Mouse (Mus musculus): Measurements from ENCODE around the gene Col5a1. TPM values are rescaled to one million over a fixed set of nuclear protein-coding genes. Genes with fewer than 3 reads are reported as not detected.
A peak's percentile ranks its signal among the peaks of the same experiment; 100 is the strongest.

Gene Col5a1
- polyA plus RNA-seq (2016; fragmentation: Nextera tagmentation; extraction: Ambion mirVana): 11.0 and 11.1 TPM in 2 replicates

- no peaks in the 10 kb centered on the region for H3K36me3 ChIP-seq (replicated peaks)
- peak within 1 kb of the TSS; percentile 62 for H3K4me3 ChIP-seq
- WGBS: under 1% methylated on average over 45 of the region's 45 CpGs
- H3K9me3 ChIP-seq: no peaks in the 10 kb centered on the region
- H3K27me3 ChIP-seq (ENCODE audit: poor library complexity, severe bottlenecking): peaks cover 54% of the 10 kb centered on the region
- peak within 1 kb of the TSS; percentile 91 for H3K27ac ChIP-seq
- peaks cover 53% of the 10 kb centered on the region for H3K4me1 ChIP-seq
- peak; percentile 82 for DNase-seq (ENCODE audit: extremely low spot score, low spot score)
These were observed at the start of gene Col5a1 for GRCm38 (mm10) chr2:27886148-27886551. Gene Col5a1 (plus strand): TSS chr2:27886425.

GRCm38 (mm10) chr2:27838112-27838511 is 48.1 kb upstream of the Col5a1 start:
- Histone ChIP-seq H3K27ac (peak overlapping the region; percentile 82), H3K9me3 (no peaks in the 10 kb centered on the region), H3K4me1 (peaks cover 62% of the 10 kb centered on the region), H3K4me3 (no peak overlapping the region), H3K36me3 (replicated peaks) (no peaks in the 10 kb centered on the region), H3K27me3 (ENCODE audit: poor library complexity, severe bottlenecking) (no peaks in the 10 kb centered on the region)
- DNase-seq (ENCODE audit: extremely low spot score, low spot score): peak; percentile 70
- 16% methylated on average over 9 of the region's 9 CpGs for WGBS

GRCm38 (mm10) chr2:27840890-27841289 is 45.3 kb upstream of the Col5a1 start:
- H3K27ac ChIP-seq: no peak overlapping the region
- H3K9me3 ChIP-seq: no peaks in the 10 kb centered on the region
- 81% methylated on average over 3 of the region's 3 CpGs for WGBS
- H3K4me3 ChIP-seq: no peak overlapping the region
- no peaks in the 10 kb centered on the region for H3K27me3 ChIP-seq (ENCODE audit: poor library complexity, severe bottlenecking)
- H3K36me3 ChIP-seq (replicated peaks): no peaks in the 10 kb centered on the region
- peaks cover 41% of the 10 kb centered on the region for H3K4me1 ChIP-seq
- no peak for DNase-seq (ENCODE audit: extremely low spot score, low spot score)

- Histone ChIP-seq H3K4me3 (no peak overlapping the region), H3K27ac (no peak overlapping the region), H3K4me1 (peaks cover 25% of the 10 kb centered on the region), H3K36me3 (replicated peaks) (no peaks in the 10 kb centered on the region), H3K9me3 (no peaks in the 10 kb centered on the region), H3K27me3 (ENCODE audit: poor library complexity, severe bottlenecking) (no peaks in the 10 kb centered on the region)
- 76% methylated on average over 13 of the region's 13 CpGs for WGBS
- no peak for DNase-seq (ENCODE audit: extremely low spot score, low spot score)
These were observed 43.3 kb upstream of the Col5a1 start for GRCm38 (mm10) chr2:27842893-27843292.

GRCm38 (mm10) chr2:27844885-27845284 is 41.3 kb upstream of the Col5a1 start:
- WGBS: 93% methylated on average over 4 of the region's 4 CpGs
- DNase-seq (ENCODE audit: extremely low spot score, low spot score): no peak

GRCm38 (mm10) chr2:27847001-27847400 is 39.2 kb upstream of the Col5a1 start:
- 64% methylated on average over 5 of the region's 5 CpGs for WGBS
- Histone ChIP-seq H3K4me1 (peaks cover 7% of the 10 kb centered on the region; the same call in 1 of the 2 replicates), H3K27ac (no peak overlapping the region), H3K9me3 (no peaks in the 10 kb centered on the region), H3K27me3 (ENCODE audit: poor library complexity, severe bottlenecking) (no peaks in the 10 kb centered on the region), H3K36me3 (replicated peaks) (no peaks in the 10 kb centered on the region), H3K4me3 (no peak overlapping the region)
- DNase-seq (ENCODE audit: extremely low spot score, low spot score): no peak

More at GRCm38 (mm10) chr2:27844885-27845284, 41.3 kb upstream of the Col5a1 start:
- Histone ChIP-seq H3K27ac (no peak overlapping the region), H3K4me1 (peaks cover 16% of the 10 kb centered on the region), H3K9me3 (no peaks in the 10 kb centered on the region), H3K36me3 (replicated peaks) (no peaks in the 10 kb centered on the region), H3K27me3 (ENCODE audit: poor library complexity, severe bottlenecking) (no peaks in the 10 kb centered on the region), H3K4me3 (no peak overlapping the region)

GRCm38 (mm10) chr2:27847851-27848435 is 38.3 kb upstream of the Col5a1 start:
- Histone ChIP-seq H3K4me3 (no peak overlapping the region), H3K27ac (0 out of 2 replicates have a peak overlapping the region, but pooled peaks have one; percentile 8), H3K36me3 (replicated peaks) (no peaks in the 10 kb centered on the region), H3K9me3 (no peaks in the 10 kb centered on the region), H3K27me3 (ENCODE audit: poor library complexity, severe bottlenecking) (no peaks in the 10 kb centered on the region), H3K4me1 (peaks cover 5% of the 10 kb centered on the region; the same call in 1 of the 2 replicates)
- 75% methylated on average over 7 of the region's 7 CpGs for WGBS
- no peak for DNase-seq (ENCODE audit: extremely low spot score, low spot score)

- Histone ChIP-seq H3K9me3 (no peaks in the 10 kb centered on the region), H3K4me1 (peaks cover 3% of the 10 kb centered on the region; the same call in 1 of the 2 replicates), H3K4me3 (no peak overlapping the region), H3K36me3 (replicated peaks) (no peaks in the 10 kb centered on the region), H3K27ac (0 out of 2 replicates have a peak overlapping the region, but pooled peaks have one; percentile 8), H3K27me3 (ENCODE audit: poor library complexity, severe bottlenecking) (no peaks in the 10 kb centered on the region)
- no peak for DNase-seq (ENCODE audit: extremely low spot score, low spot score)
- 78% methylated on average over 5 of the region's 5 CpGs for WGBS
These were observed 37.8 kb upstream of the Col5a1 start for GRCm38 (mm10) chr2:27848466-27848865.

- no peak for DNase-seq (ENCODE audit: extremely low spot score, low spot score)
- Histone ChIP-seq H3K9me3 (no peaks in the 10 kb centered on the region), H3K4me3 (no peak overlapping the region), H3K27ac (peak overlapping the region; percentile 76), H3K4me1 (peaks cover 37% of the 10 kb centered on the region), H3K27me3 (ENCODE audit: poor library complexity, severe bottlenecking) (no peaks in the 10 kb centered on the region; the same call in 1 of the 2 replicates), H3K36me3 (replicated peaks) (no peaks in the 10 kb centered on the region)
- WGBS: 57% methylated on average over 9 of the region's 9 CpGs
These were observed 27.8 kb upstream of the Col5a1 start for GRCm38 (mm10) chr2:27858348-27858903.

- WGBS: 90% methylated on average over 9 of the region's 9 CpGs
- Histone ChIP-seq H3K27ac (0 out of 2 replicates have a peak overlapping the region, but pooled peaks have one; percentile 35), H3K9me3 (no peaks in the 10 kb centered on the region), H3K4me3 (no peak overlapping the region), H3K4me1 (peaks cover 39% of the 10 kb centered on the region), H3K27me3 (ENCODE audit: poor library complexity, severe bottlenecking) (no peaks in the 10 kb centered on the region; the same call in 1 of the 2 replicates), H3K36me3 (replicated peaks) (no peaks in the 10 kb centered on the region)
- no peak for DNase-seq (ENCODE audit: extremely low spot score, low spot score)
These were observed 24.5 kb upstream of the Col5a1 start for GRCm38 (mm10) chr2:27861576-27862238.

GRCm38 (mm10) chr2:27864491-27865365 is 21.5 kb upstream of the Col5a1 start:
- H3K36me3 ChIP-seq (replicated peaks): no peaks in the 10 kb centered on the region
- peaks cover 27% of the 10 kb centered on the region for H3K4me1 ChIP-seq
- no peaks in the 10 kb centered on the region; the same call in 1 of the 2 replicates for H3K27me3 ChIP-seq (ENCODE audit: poor library complexity, severe bottlenecking)
- DNase-seq (ENCODE audit: extremely low spot score, low spot score): no peak
- no peak overlapping the region for H3K4me3 ChIP-seq
- no peaks in the 10 kb centered on the region for H3K9me3 ChIP-seq
- WGBS: 85% methylated on average over 18 of the region's 18 CpGs
- H3K27ac ChIP-seq: no peak overlapping the region

- Histone ChIP-seq H3K27ac (no peak overlapping the region), H3K4me3 (no peak overlapping the region)
- 88% methylated on average over 1 of the region's 1 CpGs for WGBS
These were observed 15.6 kb upstream of the Col5a1 start for GRCm38 (mm10) chr2:27870586-27870985.

More at GRCm38 (mm10) chr2:27870586-27870985, 15.6 kb upstream of the Col5a1 start:
- H3K27me3 ChIP-seq (ENCODE audit: poor library complexity, severe bottlenecking): 0 out of 2 replicates have a peak, but pooled peaks cover 6% of the 10 kb centered on the region
- peaks cover 15% of the 10 kb centered on the region for H3K4me1 ChIP-seq
- H3K9me3 ChIP-seq: no peaks in the 10 kb centered on the region
- no peaks in the 10 kb centered on the region for H3K36me3 ChIP-seq (replicated peaks)
- no peak for DNase-seq (ENCODE audit: extremely low spot score, low spot score)

Data from forebrain, embryonic 10.5 days (tissue).